Mouse (Mus musculus): ENCODE results near the gene Hspbap1. TPM values are rescaled to one million over a fixed set of nuclear protein-coding genes. Genes with fewer than 3 reads are reported as not detected.

Gene Hspbap1
- polyA plus RNA-seq, 1 experiment, result 6.2 TPM

- H3K4me1 ChIP-seq (ENCODE audit: control insufficient read depth), result peaks cover 30% of the 10 kb centered on the region
- TF ChIP-seq TAL1 (IDR thresholded peaks at IDR 0.05; ENCODE audit: low read length) (no peak), GATA1 (IDR thresholded peaks at IDR 0.05; ENCODE audit: low read length) (no peak)
- no peaks in the 10 kb centered on the region for H3K9me3 ChIP-seq (ENCODE audit: control insufficient read depth, low read length)
- H3K4me3 ChIP-seq (replicated peaks), result peak overlapping the region; percentile 86
- no peaks in the 10 kb centered on the region for H3K36me3 ChIP-seq (ENCODE audit: control insufficient read depth)
- peaks cover 66% of the 10 kb centered on the region for H3K27me3 ChIP-seq (ENCODE audit: control insufficient read depth)
These were observed 101.7 kb downstream of the Hspbap1 start for GRCm38 (mm10) chr16:35871898-35872297.

GRCm38 (mm10) chr16:35872410-35873006 lies 102.3 kb downstream of the Hspbap1 start:
- H3K9me3 ChIP-seq (ENCODE audit: control insufficient read depth, low read length), result no peaks in the 10 kb centered on the region
- no peak for TF ChIP-seq TAL1 (IDR thresholded peaks at IDR 0.05; ENCODE audit: low read length)
- TF ChIP-seq GATA1 (IDR thresholded peaks at IDR 0.05; ENCODE audit: low read length), result no peak
- H3K4me1 ChIP-seq (ENCODE audit: control insufficient read depth), result peaks cover 30% of the 10 kb centered on the region

GRCm38 (mm10) chr16:35874416-35874815 lies 104.2 kb downstream of the Hspbap1 start:
- TF ChIP-seq TAL1 (IDR thresholded peaks at IDR 0.05; ENCODE audit: low read length) (no peak), GATA1 (IDR thresholded peaks at IDR 0.05; ENCODE audit: low read length) (no peak)
- Histone ChIP-seq H3K9me3 (ENCODE audit: control insufficient read depth, low read length) (no peaks in the 10 kb centered on the region), H3K36me3 (ENCODE audit: control insufficient read depth) (no peaks in the 10 kb centered on the region), H3K27me3 (ENCODE audit: control insufficient read depth) (peaks cover 60% of the 10 kb centered on the region), H3K4me3 (replicated peaks) (no peak overlapping the region), H3K4me1 (ENCODE audit: control insufficient read depth) (peaks cover 25% of the 10 kb centered on the region)

More at GRCm38 (mm10) chr16:35872410-35873006, 102.3 kb downstream of the Hspbap1 start:
- Histone ChIP-seq H3K4me3 (replicated peaks) (peak overlapping the region; percentile 86), H3K36me3 (ENCODE audit: control insufficient read depth) (no peaks in the 10 kb centered on the region), H3K27me3 (ENCODE audit: control insufficient read depth) (peaks cover 66% of the 10 kb centered on the region)

Other genes with a start within 250 kb of the Hspbap1 start
- gene Sema5b, start 229.2 kb upstream of the Hspbap1 start, polyA plus RNA-seq (2012), result 0.02 TPM in 1 of 2 replicates, not detected in the other
- 0.34 and 0.97 TPM in 2 replicates for gene Dirc2, start 1.0 kb upstream of the Hspbap1 start, polyA plus RNA-seq (2012)
- 0.18 TPM in 1 of 2 replicates, not detected in the other for gene Parp14, start 101.2 kb downstream of the Hspbap1 start, polyA plus RNA-seq (2012)
- gene Parp9, start 168.1 kb downstream of the Hspbap1 start, polyA plus RNA-seq (2012), result 0.03 and 0.05 TPM in 2 replicates
- 0.03 and 0.04 TPM in 2 replicates for gene Dtx3l, start 168.8 kb downstream of the Hspbap1 start, polyA plus RNA-seq (2012)
- 2.7 and 5.2 TPM in 2 replicates for gene Kpna1, start 208.4 kb downstream of the Hspbap1 start, polyA plus RNA-seq (2012)

All from erythroblast, embryonic 14.5 days (primary cell).